Mouse (Mus musculus) liver, adult 2 months (tissue): ENCODE data around the gene Eef2k. TPM values are rescaled to one million over a fixed set of nuclear protein-coding genes. Genes with fewer than 3 reads are reported as not detected.
"Not testable (repeated sequence)": the region's sequence is repeated elsewhere in the genome, so short reads cannot be mapped to it uniquely, and the experiment has no call there.

Experiments
- DNase-seq: peaks from one replicate; pipeline ENCODE4 v3.0.0-alpha.2; 2011; ENCODE audit warnings: low read depth, low spot score; ENCODE audit errors: extremely low read depth
- H3K27ac ChIP-seq: fragments of 200-500 bp; replicated peaks from 2 replicates; pipeline ENCODE4 v1.5.1; 2012; ENCODE audit warnings: low read depth, mild to moderate bottlenecking, control low read depth, inconsistent platforms, low read length; ENCODE audit not compliant: insufficient read depth
- H3K27me3 ChIP-seq: fragments of 200-500 bp; 2 replicates; pipeline ENCODE4 v1.6.1; 2012; ENCODE audit warnings: mild to moderate bottlenecking, moderate library complexity, low read length, inconsistent platforms; ENCODE audit not compliant: control insufficient read depth, insufficient read depth
- H3K36me3 ChIP-seq: fragments of 200-500 bp; 2 replicates; pipeline ENCODE4 v1.6.1; 2012; ENCODE audit warnings: low read length, inconsistent platforms; ENCODE audit not compliant: control insufficient read depth, insufficient read depth
- H3K4me1 ChIP-seq: fragments of 200-500 bp; 2 replicates; pipeline ENCODE4 v1.6.1; 2011; ENCODE audit warnings: low read length; ENCODE audit not compliant: control insufficient read depth, insufficient read depth
- H3K4me3 ChIP-seq: fragments of 200-500 bp; 2 replicates; pipeline ENCODE4 v1.5.1; 2011; ENCODE audit warnings: low read depth, mild to moderate bottlenecking, control low read depth, low read length, moderate library complexity; ENCODE audit not compliant: insufficient read depth
- H3K79me2 ChIP-seq: fragments of 200-500 bp; 2 replicates; pipeline ENCODE4 v1.6.1; 2012; ENCODE audit warnings: inconsistent platforms, mild to moderate bottlenecking, low read length, moderate library complexity; ENCODE audit not compliant: control insufficient read depth, insufficient read depth
- H3K9ac ChIP-seq: fragments of 200-500 bp; 2 replicates; pipeline ENCODE4 v1.6.1; 2012; ENCODE audit warnings: low read depth, mild to moderate bottlenecking, control low read depth, inconsistent platforms, low read length
- CTCF ChIP-seq: fragments of 200-500 bp; IDR thresholded peaks from 2 replicates; pipeline ENCODE4 v1.5.1; 2011; ENCODE audit warnings: low read depth, low read length, control low read depth
- POLR2A ChIP-seq: fragments of 200-500 bp; IDR thresholded peaks from 2 replicates; pipeline ENCODE4 v1.6.1; 2011; ENCODE audit warnings: low read length, control low read depth; ENCODE audit not compliant: insufficient read depth; ENCODE audit errors: extremely low read depth
- WGBS: fragments of 180-500 bp; shearing (Covaris S2); methylation state at CpG from one replicate; pipeline ENCODE4 v1.1.7; 2018; 5-methylcytosine and 5-hydroxymethylcytosine counted together
- polyA plus RNA-seq: library from polyadenylated mRNA; depleted of rRNA; stranded (reverse); fragments of >200 nt; gene quantifications from 2 replicates; pipeline ENCODE4 v1.2.3, GENCODE M21; 2012
- total RNA-seq: library from RNA; depleted of rRNA; stranded (reverse); fragments of >200 nt; gene quantifications from 2 replicates; pipeline ENCODE4 v1.2.3, GENCODE M21; 2014

Gene Eef2k
- total and polyA plus RNA-seq, 2 experiments = 6.5 to 7.4 TPM

DNA sequence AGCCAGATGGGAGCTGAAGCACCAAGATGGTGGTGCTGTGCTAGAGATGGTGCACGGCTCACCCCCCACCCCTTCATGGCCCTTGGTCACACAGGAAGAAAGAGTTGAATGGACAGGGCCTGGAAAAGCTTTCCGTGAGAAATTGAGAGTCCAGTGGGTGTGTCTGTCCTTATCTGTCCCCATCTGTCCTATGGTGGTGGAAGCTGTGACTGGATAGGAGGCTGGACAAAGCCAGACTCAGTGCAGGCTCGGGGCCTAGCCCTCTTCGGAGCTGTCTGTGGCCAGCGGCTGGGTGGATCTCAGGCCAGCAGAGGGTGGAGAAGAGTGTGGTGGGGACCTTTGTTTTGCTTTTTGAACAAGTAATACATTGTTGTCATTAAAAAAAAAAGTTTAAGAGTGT lies 50.5 kb downstream of the Eef2k start:
- Histone ChIP-seq H3K27ac (no peak overlapping the region), H3K4me3 (no peak overlapping the region), H3K27me3 (no peaks in the 10 kb centered on the region), H3K4me1 (no peaks in the 10 kb centered on the region), H3K9ac (no peak overlapping the region), H3K79me2 (no peaks in the 10 kb centered on the region), H3K36me3 (peaks cover 14% of the 10 kb centered on the region; the same call in 1 of the 2 replicates)
- WGBS = 94% methylated on average over 5 of the region's 5 CpGs
- no peak for DNase-seq
- no peak for TF ChIP-seq POLR2A
- TF ChIP-seq CTCF = no peak

- DNase-seq = no peak
Observed at GRCm38 (mm10) chr7:120897054-120897453, 54.4 kb downstream of the Eef2k start.

DNA sequence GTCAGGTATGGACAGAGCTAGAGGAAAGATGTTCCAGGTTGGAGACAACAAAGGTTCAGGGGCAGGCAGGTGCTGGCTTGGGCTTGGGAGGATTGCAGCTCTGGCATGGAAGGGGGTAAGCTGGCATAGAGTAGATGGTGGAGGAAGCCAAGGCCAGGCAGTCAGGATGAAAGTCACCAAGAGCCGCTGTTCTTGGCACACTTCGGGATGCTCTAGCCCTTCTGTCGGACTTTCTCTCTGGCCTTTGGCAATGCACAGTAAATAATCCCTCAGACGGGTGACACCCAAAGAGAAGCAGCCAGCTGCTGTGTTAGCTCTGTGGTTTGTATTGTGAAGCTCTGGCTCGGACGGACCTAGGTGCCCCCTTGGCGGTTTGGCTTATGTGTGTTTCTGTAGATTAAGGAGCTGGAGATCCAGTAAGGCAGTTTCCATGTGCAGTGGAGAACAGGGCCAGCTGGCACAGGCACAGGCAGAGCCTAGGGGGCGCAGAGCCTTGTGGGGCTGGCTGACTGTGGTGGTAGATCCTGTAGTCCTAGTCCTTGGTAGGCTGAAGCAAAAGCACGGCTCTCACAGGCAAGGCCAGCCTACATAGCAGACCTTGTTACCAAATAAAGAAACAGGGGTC lies 55.2 kb downstream of the Eef2k start:
- H3K36me3 ChIP-seq = peaks cover 10% of the 10 kb centered on the region; the same call in 1 of the 2 replicates
- no peaks in the 10 kb centered on the region for H3K27me3 ChIP-seq
- no peaks in the 10 kb centered on the region for H3K4me1 ChIP-seq
- no peaks in the 10 kb centered on the region for H3K79me2 ChIP-seq
- DNase-seq = no peak
- TF ChIP-seq POLR2A (no peak), CTCF (no peak)
- H3K9ac ChIP-seq = no peak overlapping the region
- WGBS = 80% methylated on average over 9 of the region's 9 CpGs
- no peak overlapping the region for H3K27ac ChIP-seq
- H3K4me3 ChIP-seq = no peak overlapping the region

More at GRCm38 (mm10) chr7:120897054-120897453, 54.4 kb downstream of the Eef2k start:
- Histone ChIP-seq H3K36me3 (peaks cover 12% of the 10 kb centered on the region; the same call in 1 of the 2 replicates), H3K9ac (no peak overlapping the region), H3K79me2 (no peaks in the 10 kb centered on the region), H3K4me3 (no peak overlapping the region), H3K27me3 (no peaks in the 10 kb centered on the region), H3K4me1 (no peaks in the 10 kb centered on the region), H3K27ac (no peak overlapping the region)
- WGBS = 97% methylated on average over 7 of the region's 7 CpGs
- TF ChIP-seq POLR2A (no peak), CTCF (no peak)

DNA sequence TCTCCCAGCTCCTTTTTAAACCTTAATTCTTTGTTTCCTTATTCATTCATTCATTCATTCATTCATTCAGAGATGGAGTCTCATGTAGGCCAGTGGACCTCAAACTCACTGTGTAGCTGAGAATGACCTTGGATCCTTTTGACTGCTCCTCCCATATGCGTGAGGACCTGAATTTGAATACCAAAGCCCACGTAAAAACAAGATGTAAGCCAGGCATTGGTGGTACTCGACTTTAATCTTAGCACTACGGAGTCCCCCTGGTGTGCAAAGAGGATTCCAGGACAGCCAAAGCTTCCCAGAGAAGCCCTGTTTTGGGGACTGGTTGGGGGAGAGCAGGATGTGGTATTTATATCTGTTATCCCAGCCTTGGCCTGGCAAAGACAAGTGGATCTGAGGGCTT lies 57.6 kb downstream of the Eef2k start:
- no peak for TF ChIP-seq POLR2A
- no peak for TF ChIP-seq CTCF
- 89% methylated on average over 4 of the region's 4 CpGs for WGBS

DNA sequence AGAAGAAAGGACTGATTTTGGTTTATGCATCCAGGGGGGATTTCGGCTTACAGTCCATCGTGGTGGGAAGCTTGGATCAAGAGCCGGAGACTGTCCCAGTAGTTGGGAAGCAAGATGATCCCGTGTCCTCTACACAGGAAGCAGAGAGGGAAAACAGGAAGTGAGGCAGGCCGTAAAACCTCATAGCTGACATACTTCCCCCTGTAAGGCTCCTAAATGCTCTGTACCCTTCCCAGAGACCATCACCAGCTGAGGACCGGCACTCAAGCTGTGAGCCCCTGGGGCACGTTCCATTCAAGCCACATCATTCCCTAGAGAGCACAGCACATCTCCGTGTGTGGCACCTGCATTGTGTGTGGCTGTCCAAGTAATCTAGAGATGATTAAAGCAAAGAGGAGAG lies 59.1 kb downstream of the Eef2k start:
- H3K36me3 ChIP-seq = peaks cover 8% of the 10 kb centered on the region; the same call in 1 of the 2 replicates
- H3K27ac ChIP-seq = no peak overlapping the region

More for the DNA sequence above, 57.6 kb downstream of the Eef2k start:
- Histone ChIP-seq H3K27me3 (no peaks in the 10 kb centered on the region), H3K27ac (no peak overlapping the region), H3K4me3 (no peak overlapping the region), H3K4me1 (no peaks in the 10 kb centered on the region), H3K36me3 (peaks cover 12% of the 10 kb centered on the region; the same call in 1 of the 2 replicates), H3K9ac (no peak overlapping the region), H3K79me2 (no peaks in the 10 kb centered on the region)
- DNase-seq = no peak

GRCm38 (mm10) chr7:120902931-120903330 lies 60.3 kb downstream of the Eef2k start:
- Histone ChIP-seq H3K27ac (no peak overlapping the region), H3K4me1 (no peaks in the 10 kb centered on the region), H3K27me3 (no peaks in the 10 kb centered on the region), H3K36me3 (peaks cover 5% of the 10 kb centered on the region; the same call in 1 of the 2 replicates), H3K9ac (no peak overlapping the region), H3K4me3 (no peak overlapping the region), H3K79me2 (no peaks in the 10 kb centered on the region)
- WGBS = 82% methylated on average over 3 of the region's 3 CpGs
- DNase-seq = no peak
- TF ChIP-seq POLR2A (no peak), CTCF (no peak)

More for the DNA sequence above, 59.1 kb downstream of the Eef2k start:
- Histone ChIP-seq H3K9ac (no peak overlapping the region), H3K27me3 (no peaks in the 10 kb centered on the region), H3K4me1 (no peaks in the 10 kb centered on the region), H3K4me3 (no peak overlapping the region), H3K79me2 (no peaks in the 10 kb centered on the region)
- DNase-seq = no peak
- 74% methylated on average over 8 of the region's 8 CpGs for WGBS
- TF ChIP-seq POLR2A (no peak), CTCF (no peak)

DNA sequence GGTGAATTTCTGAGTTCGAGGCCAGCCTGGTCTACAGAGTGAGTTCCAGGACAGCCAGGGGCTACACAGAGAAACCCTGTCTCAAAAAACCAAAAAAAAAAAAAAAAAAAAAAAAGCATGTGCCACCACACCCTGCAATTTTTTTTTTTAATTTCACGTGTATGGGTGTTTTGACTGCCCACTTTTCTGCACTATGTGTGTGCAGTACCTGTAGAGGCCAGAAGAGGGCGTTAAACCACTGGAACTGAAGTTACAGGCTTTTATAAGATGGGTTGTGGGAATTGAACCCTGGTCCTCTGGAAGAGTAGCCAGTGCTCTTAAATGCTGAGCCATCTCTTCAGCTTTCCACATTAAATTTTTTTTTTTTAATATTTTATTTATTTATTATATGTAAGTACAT lies 67.5 kb downstream of the Eef2k start:
- H3K27me3 ChIP-seq, H3K27ac ChIP-seq, H3K4me1 ChIP-seq, H3K36me3 ChIP-seq, H3K79me2 ChIP-seq, H3K4me3 ChIP-seq, DNase-seq, H3K9ac ChIP-seq: not testable (repeated sequence)
- WGBS = 77% methylated on average over 3 of the region's 3 CpGs

DNA sequence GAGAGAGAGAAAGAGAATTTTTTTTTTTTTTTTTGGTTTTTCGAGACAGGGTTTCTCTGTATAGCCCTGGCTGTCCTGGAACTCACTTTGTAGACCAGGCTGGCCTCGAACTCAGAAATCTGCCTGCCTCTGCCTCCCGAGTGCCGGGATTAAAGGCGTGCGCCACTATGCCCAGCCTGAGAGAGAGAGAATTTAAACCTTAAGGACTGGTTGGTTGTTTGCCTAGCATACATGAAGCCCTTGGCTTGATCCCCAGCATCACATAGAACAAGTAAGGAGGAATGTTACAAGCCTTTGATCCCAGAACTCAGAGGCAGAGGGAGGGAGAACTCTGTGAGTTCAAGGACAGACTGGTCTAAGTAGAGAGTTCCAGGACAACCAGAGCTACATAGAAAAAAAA lies 68.6 kb downstream of the Eef2k start:
- H3K36me3 ChIP-seq, H3K4me3 ChIP-seq, H3K4me1 ChIP-seq, H3K9ac ChIP-seq, DNase-seq, H3K27me3 ChIP-seq, H3K79me2 ChIP-seq, H3K27ac ChIP-seq: not testable (repeated sequence)
- 84% methylated on average over 6 of the region's 6 CpGs for WGBS
